Mouse (Mus musculus) embryonic facial prominence, embryonic 10.5 days (tissue): ENCODE data around the gene Rnf208. TPM values are rescaled to one million over a fixed set of nuclear protein-coding genes. Genes with fewer than 3 reads are reported as not detected.

Source experiments
- DNase-seq: peaks from one replicate; pipeline ENCODE4 v3.0.0-alpha.2; 2017; ENCODE audit warnings: low spot score
- H3K27ac ChIP-seq: fragments of 300-500 bp; sonication (generic); replicated peaks from 2 replicates; pipeline ENCODE4 v1.5.1; 2016; ENCODE audit warnings: mild to moderate bottlenecking
- H3K27me3 ChIP-seq: fragments of 300-500 bp; sonication (generic); replicated peaks from 2 replicates; pipeline ENCODE4 v1.6.1; 2016; ENCODE audit warnings: low read depth, mild to moderate bottlenecking; ENCODE audit not compliant: poor library complexity, severe bottlenecking
- H3K36me3 ChIP-seq: fragments of 300-500 bp; sonication (generic); replicated peaks from 2 replicates; pipeline ENCODE4 v1.6.1; 2016; ENCODE audit warnings: mild to moderate bottlenecking, moderate library complexity
- H3K4me1 ChIP-seq: fragments of 300-500 bp; sonication (generic); 2 replicates; pipeline ENCODE4 v1.6.1; 2016
- H3K4me3 ChIP-seq: fragments of 300-500 bp; sonication (generic); 2 replicates; pipeline ENCODE4 v1.5.1; 2016; ENCODE audit warnings: mild to moderate bottlenecking, moderate library complexity
- H3K9me3 ChIP-seq: fragments of 300-500 bp; sonication (generic); 2 replicates; pipeline ENCODE4 v1.6.1; 2016; ENCODE audit warnings: mild to moderate bottlenecking
- WGBS: fragments of 180-500 bp; shearing (Covaris S2); methylation state at CpG from one replicate; pipeline ENCODE4 v1.1.7; 2016; 5-methylcytosine and 5-hydroxymethylcytosine counted together
- polyA plus RNA-seq: library from polyadenylated mRNA; unstranded; fragments of >200 nt; fragmentation: Nextera tagmentation; extraction: Ambion mirVana; gene quantifications from 2 replicates; pipeline ENCODE4 v1.2.1, GENCODE M21; 2016

Rnf208 gene
- polyA plus RNA-seq, 1 experiment from 2014 or later: 15.1 TPM

- Histone ChIP-seq H3K36me3 (peaks cover 2% of the 10 kb centered on the region; the same call in 1 of the 2 replicates), H3K4me3 (peak overlapping the region; percentile 85), H3K27ac (peak overlapping the region; percentile 78), H3K27me3 (peaks cover 28% of the 10 kb centered on the region), H3K9me3 (no peaks in the 10 kb centered on the region), H3K4me1 (peaks cover 47% of the 10 kb centered on the region)
- 51% methylated on average over 12 of the region's 12 CpGs for WGBS
- DNase-seq: no peak
These were observed 19.8 kb downstream of the Rnf208 start for GRCm38 (mm10) chr2:25261870-25262269.

GRCm38 (mm10) chr2:25262291-25262767 lies 20.3 kb downstream of the Rnf208 start, which contains the start of gene Tprn:
TSS of gene Tprn (plus strand) at chr2:25262618.
- peaks cover 52% of the 10 kb centered on the region for H3K4me1 ChIP-seq
- WGBS: under 1% methylated on average over 39 of the region's 39 CpGs
- peak within 1 kb of the TSS; percentile 78 for H3K27ac ChIP-seq

DNA sequence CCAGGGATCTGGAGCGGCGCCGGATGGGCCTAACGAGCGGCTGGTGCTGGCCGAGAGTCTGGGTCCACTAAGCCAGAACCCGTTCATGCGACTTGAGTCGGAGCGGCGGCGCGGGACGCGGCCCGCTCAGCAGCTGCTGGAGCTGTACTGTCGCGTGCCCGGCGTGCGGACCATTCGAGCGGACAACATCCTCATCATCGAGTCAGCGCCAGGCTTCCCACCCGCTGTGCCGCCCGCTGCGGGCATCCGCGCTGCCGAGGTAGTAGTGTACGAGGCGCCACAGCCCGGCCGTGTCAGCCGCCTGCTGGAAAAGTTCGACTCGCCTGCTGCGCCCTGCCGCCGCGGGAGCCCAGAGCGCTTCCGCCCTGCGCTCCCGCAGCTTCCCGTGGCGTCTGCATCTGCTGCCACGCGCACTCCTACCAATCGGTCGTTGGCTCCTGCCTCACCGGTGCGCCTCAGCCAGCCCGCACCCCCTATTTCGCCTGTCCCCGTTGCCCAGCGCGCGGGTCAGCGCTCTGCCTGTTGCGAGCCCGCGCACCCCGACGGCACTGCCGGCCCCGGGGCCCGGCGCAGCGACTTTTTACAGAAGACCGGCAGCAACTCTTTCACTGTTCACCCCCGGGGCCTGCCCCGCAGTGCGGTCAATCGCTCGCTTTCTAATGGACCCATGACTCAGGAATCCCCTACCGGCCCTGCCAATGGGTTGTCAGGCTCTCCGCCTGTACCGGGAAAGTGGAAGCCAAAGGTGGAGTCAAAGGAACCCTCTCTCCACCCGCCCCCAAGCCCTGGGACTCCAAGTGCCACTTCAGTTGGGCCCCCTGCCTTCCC lies 21.0 kb downstream of the Rnf208 start:
- H3K9me3 ChIP-seq: no peaks in the 10 kb centered on the region
- peak overlapping the region; percentile 78 for H3K27ac ChIP-seq
- H3K36me3 ChIP-seq: peaks cover 12% of the 10 kb centered on the region
- peak overlapping the region; percentile 85 for H3K4me3 ChIP-seq
- peak; percentile 64 for DNase-seq
- peaks cover 52% of the 10 kb centered on the region for H3K4me1 ChIP-seq
- WGBS: under 1% methylated on average over 82 of the region's 82 CpGs
- H3K27me3 ChIP-seq: peaks cover 28% of the 10 kb centered on the region

More at GRCm38 (mm10) chr2:25262291-25262767, 20.3 kb downstream of the Rnf208 start, which contains the start of gene Tprn:
- H3K9me3 ChIP-seq: no peaks in the 10 kb centered on the region
- H3K27me3 ChIP-seq: peaks cover 28% of the 10 kb centered on the region
- H3K36me3 ChIP-seq: peaks cover 6% of the 10 kb centered on the region; the same call in 1 of the 2 replicates
- H3K4me3 ChIP-seq: peak within 1 kb of the TSS; percentile 85
- DNase-seq: peak; percentile 95

DNA sequence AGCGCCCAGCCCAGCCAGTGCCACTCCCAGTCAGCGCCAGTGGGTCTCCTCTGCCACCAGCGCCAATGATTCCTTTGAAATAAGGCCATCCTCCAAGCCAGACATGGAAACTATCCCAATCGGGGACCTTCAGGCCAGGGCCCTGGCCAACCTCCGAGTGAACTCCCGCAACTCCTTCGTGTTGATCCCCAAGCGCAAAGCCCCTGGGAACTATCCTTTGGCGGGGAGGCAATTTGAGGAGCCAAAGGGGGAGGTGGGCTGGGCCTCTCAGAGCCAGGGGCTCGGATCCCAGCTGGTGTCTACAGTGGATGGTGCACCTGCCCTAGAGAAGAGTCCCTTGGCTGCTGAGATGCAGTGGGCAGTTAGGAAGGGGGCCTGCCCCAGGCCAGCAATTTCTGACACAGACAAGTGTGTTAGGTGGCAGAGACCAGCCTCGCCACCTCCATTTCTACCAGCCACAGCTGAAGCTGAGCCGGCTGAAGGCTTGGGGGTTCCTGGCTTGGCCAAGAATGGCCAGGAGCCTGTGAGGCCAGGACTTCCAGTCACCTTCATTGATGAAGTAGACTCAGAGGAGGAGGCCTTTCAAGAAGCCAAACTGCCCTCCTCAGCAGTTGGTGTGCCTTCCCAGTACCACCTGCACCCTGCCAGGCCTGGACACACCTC lies 21.7 kb downstream of the Rnf208 start:
- peak overlapping the region; percentile 85 for H3K4me3 ChIP-seq
- H3K36me3 ChIP-seq: peaks cover 20% of the 10 kb centered on the region
- no peaks in the 10 kb centered on the region for H3K9me3 ChIP-seq
- no peak for DNase-seq
- 19% methylated on average over 12 of the region's 12 CpGs for WGBS
- peaks cover 28% of the 10 kb centered on the region for H3K27me3 ChIP-seq
- H3K4me1 ChIP-seq: peaks cover 52% of the 10 kb centered on the region
- H3K27ac ChIP-seq: no peak overlapping the region

- Histone ChIP-seq H3K4me1 (peaks cover 52% of the 10 kb centered on the region), H3K9me3 (no peaks in the 10 kb centered on the region), H3K27me3 (peaks cover 28% of the 10 kb centered on the region), H3K4me3 (peak overlapping the region; percentile 85), H3K27ac (no peak overlapping the region), H3K36me3 (peaks cover 25% of the 10 kb centered on the region)
- WGBS: 78% methylated on average over 5 of the region's 5 CpGs
- DNase-seq: no peak
These were observed 22.2 kb downstream of the Rnf208 start for GRCm38 (mm10) chr2:25264286-25264660.

DNA sequence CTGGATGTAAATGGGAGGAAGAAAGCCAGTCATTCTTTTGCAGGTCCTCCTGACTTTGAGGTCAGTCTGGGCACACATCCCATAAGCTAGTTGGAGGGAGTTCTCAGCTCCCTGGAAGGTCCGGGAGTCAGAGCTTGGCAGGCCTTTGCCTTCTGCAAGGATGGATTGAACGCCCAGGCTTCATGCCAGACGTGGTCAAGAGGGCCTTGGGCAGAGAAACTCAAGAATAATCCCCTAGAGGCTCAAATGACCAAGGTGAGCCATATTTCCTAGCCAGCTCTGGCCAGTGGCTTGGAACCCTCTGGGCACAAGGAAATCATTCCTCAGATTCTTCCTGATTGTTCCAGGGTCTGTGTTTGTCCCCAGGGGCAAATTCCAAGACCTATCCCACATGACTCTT lies 22.8 kb downstream of the Rnf208 start:
- peak overlapping the region; percentile 29; the same call in 1 of the 2 replicates for H3K4me3 ChIP-seq
- no peak overlapping the region for H3K27ac ChIP-seq
- peaks cover 28% of the 10 kb centered on the region for H3K27me3 ChIP-seq
- H3K36me3 ChIP-seq: peaks cover 31% of the 10 kb centered on the region
- H3K9me3 ChIP-seq: no peaks in the 10 kb centered on the region
- no peak for DNase-seq
- 73% methylated on average over 3 of the region's 3 CpGs for WGBS
- H3K4me1 ChIP-seq: peaks cover 52% of the 10 kb centered on the region

DNA sequence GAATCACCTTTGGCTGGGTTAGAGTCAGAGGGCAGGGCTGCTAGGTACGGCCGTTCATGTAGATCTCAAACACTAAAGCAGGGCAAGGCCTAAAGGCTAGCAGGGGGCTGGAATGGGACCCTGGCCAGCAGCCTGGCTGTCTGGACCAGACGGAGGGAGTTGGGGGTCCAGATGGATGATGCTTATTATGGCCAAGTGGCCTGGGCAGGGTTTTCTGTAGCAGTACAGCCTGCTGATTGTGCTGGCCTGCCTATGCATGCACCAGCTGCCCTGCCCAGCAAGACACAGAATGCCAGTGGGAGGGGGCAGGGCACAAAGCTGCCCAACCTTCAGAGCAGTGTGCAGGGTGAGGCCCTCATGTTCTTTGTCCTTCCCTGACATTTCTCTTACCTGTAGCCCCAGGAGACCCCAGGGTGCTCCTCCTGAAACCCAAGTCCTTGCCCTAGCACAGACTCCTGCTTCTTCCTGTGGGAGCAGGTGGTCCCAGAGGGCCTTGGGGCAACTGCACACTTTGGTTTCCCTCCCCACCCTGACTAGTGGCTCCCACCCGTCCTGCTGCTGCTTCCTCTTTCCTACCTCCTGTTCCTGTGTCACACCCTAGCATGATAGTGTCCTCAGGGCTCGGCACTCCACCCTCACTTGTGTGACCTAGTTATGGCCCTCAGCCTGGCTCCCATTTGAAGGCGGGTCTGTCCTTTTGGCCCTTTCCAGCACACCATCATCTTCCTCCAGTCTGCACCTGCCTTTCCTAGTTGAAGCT lies 24.0 kb downstream of the Rnf208 start:
- Histone ChIP-seq H3K4me1 (peaks cover 55% of the 10 kb centered on the region), H3K36me3 (peaks cover 43% of the 10 kb centered on the region), H3K4me3 (peak overlapping the region; percentile 19; the same call in 1 of the 2 replicates), H3K27me3 (peaks cover 28% of the 10 kb centered on the region), H3K9me3 (no peaks in the 10 kb centered on the region), H3K27ac (no peak overlapping the region)
- 66% methylated on average over 6 of the region's 6 CpGs for WGBS
- DNase-seq: no peak

DNA sequence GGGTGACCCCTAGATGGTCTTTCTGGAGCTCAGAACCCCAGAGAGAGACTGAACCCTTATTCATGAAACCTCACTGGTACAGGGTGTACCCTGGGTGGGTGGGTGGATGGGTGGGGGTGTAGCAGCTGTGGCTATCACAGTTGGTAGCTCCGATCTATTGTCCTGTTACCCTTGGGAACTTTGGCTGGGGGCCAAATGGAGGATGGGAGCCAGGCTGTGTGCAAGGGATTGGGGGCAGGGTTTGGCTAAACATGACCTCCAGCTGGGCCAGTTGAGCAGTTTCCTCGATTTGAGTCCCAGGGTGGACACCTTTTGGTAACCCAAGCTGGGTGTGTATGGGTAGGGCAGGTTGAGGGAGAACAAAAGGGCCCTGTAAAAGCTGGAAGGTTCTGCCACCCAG lies 24.7 kb downstream of the Rnf208 start:
- no peak for DNase-seq
- 72% methylated on average over 2 of the region's 2 CpGs for WGBS
- peak overlapping the region; percentile 12; the same call in 1 of the 2 replicates for H3K4me3 ChIP-seq
- peaks cover 45% of the 10 kb centered on the region for H3K36me3 ChIP-seq
- peaks cover 28% of the 10 kb centered on the region for H3K27me3 ChIP-seq
- H3K4me1 ChIP-seq: peaks cover 60% of the 10 kb centered on the region
- H3K9me3 ChIP-seq: no peaks in the 10 kb centered on the region
- H3K27ac ChIP-seq: no peak overlapping the region

DNA sequence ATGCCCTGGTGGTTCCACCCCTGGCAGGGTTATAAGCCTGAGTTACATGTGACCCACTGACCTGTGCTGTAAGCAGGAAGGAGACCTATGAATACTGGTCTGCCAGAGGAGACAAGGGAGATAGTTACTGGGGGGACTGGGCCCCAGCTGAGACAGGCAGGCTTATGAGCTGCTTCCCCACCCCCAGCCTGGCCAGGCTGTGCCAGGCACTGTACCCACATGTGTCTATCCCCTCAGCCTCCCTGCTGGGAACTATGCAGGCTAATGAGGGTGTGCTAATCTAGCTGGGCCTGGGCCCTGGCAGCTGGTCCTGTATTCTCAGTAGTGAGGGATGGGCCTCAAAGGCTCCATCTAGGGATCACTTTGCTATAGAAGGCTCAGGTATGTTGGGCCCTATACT lies 25.2 kb downstream of the Rnf208 start:
- Histone ChIP-seq H3K27ac (no peak overlapping the region), H3K27me3 (peaks cover 28% of the 10 kb centered on the region), H3K36me3 (peaks cover 45% of the 10 kb centered on the region), H3K4me3 (0 out of 2 replicates have a peak overlapping the region, but pooled peaks have one; percentile 12), H3K9me3 (no peaks in the 10 kb centered on the region), H3K4me1 (peaks cover 55% of the 10 kb centered on the region)
- DNase-seq: no peak

- H3K27me3 ChIP-seq: peaks cover 25% of the 10 kb centered on the region
- 0 out of 2 replicates have a peak overlapping the region, but pooled peaks have one; percentile 13 for H3K4me3 ChIP-seq
- DNase-seq: no peak
- 72% methylated on average over 4 of the region's 4 CpGs for WGBS
- no peak overlapping the region for H3K27ac ChIP-seq
- H3K4me1 ChIP-seq: peaks cover 56% of the 10 kb centered on the region
- H3K36me3 ChIP-seq: peaks cover 45% of the 10 kb centered on the region
- H3K9me3 ChIP-seq: no peaks in the 10 kb centered on the region
These were observed 25.8 kb downstream of the Rnf208 start for GRCm38 (mm10) chr2:25267746-25268309.

GRCm38 (mm10) chr2:25271827-25272511 lies 29.9 kb downstream of the Rnf208 start, which contains the start of the genes Ssna1 and Anapc2:
TSS of gene Ssna1 (minus strand) at chr2:25272438.
TSS of gene Anapc2 (plus strand) at chr2:25272478.
- DNase-seq: peak; percentile 99
- Histone ChIP-seq H3K36me3 (peaks cover 81% of the 10 kb centered on the region), H3K4me3 (peak within 1 kb of the TSS; percentile 98)

More at GRCm38 (mm10) chr2:25271827-25272511, 29.9 kb downstream of the Rnf208 start, which contains the start of the genes Ssna1 and Anapc2:
- Histone ChIP-seq H3K9me3 (no peaks in the 10 kb centered on the region), H3K27ac (peak within 1 kb of the TSS; percentile 88), H3K27me3 (no peaks in the 10 kb centered on the region), H3K4me1 (peaks cover 30% of the 10 kb centered on the region)
- WGBS: under 1% methylated on average over 55 of the region's 55 CpGs
